Mouse (Mus musculus) neutrophil, adult 65 days (primary cell): ENCODE results near the gene Stk39. TPM values are rescaled to one million over a fixed set of nuclear protein-coding genes. Genes with fewer than 3 reads are reported as not detected.

ENCODE experiments used
- total RNA-seq: library from RNA; stranded (reverse); gene quantifications from 2 replicates; pipeline ENCODE4 v1.2.4, GENCODE M21; 2023

The Stk39 gene
- total RNA-seq: 42.1 and 48.7 TPM in 2 replicates

DNA sequence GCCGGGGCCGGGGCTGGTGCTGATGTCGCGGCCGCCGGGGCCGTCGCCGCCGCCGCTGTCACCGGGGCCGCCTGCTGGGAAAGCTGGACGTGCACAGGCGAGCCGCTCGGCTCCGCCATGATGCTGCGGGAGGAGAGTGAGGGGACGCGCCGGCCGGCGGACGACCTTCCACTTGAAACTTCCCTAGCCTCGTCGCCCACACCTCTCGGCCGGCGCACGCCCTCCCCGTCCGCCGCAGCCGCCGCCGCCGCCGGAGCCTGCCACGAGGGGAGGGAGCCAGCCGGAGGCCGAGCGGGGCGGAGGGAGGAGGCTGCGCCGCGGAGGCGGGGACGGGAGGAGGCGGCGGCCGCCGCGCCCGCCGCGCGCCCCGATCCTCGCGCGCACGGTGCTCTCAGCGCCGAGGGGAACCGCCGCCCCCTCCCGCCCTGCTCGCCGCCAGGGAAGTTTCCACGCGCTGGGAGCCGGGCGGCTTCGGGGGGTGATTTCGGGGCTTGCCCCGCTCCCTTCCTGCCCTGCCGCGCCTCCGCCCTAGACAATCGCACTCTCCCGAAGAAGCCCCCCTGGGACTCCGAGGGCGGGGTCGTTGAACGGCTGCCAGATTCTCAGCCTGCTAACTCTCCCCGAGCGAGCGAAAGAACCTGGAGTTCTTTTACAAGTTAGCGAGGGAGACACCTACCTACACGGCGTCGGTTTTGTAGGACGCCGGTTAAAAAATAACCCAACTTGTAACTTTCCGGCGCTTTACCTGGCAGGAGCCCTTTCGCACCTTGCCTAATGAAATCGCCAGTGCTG is at the start of gene Stk39:
Gene Stk39, minus strand, starts transcription at position 510 of the 792 bp plus-strand sequence.

Other genes starting within 250 kb of the Stk39 start
- gene 4933409G03Rik, start 110.1 kb upstream of the Stk39 start, total RNA-seq: not detected in 2 replicates
- gene 4932414N04Rik, start 184.2 kb upstream of the Stk39 start, total RNA-seq: not detected in 2 replicates